Mouse (Mus musculus): ENCODE measurements around the gene Ehd1.
"Not testable (repeated sequence)": the region's sequence is repeated elsewhere in the genome, so short reads cannot be mapped to it uniquely, and the experiment has no call there.

Ehd1 gene

GRCm38 (mm10) chr19:6302114-6302513 lies 25.6 kb downstream of the Ehd1 start:
- no peak for DNase-seq (ENCODE audit: low spot score)

DNA sequence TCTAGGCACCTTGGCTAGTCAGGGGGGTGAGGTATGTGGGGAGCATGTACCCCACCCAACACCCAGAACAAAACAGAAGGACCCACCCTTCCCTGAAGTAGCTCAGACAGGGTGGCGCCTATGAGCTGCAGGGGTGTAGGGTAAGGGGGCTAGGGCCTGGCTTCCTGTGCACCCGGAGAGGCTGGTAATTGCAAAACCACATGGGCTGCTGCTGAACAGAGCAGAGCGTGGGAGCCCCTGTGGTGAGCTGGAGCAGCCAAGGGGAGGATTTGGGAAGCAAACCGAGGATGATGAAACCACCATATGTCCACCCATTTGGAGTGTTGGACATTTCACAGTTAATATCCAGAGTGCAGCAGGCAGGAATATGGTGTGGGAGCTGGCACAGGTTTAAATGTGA lies 26.0 kb downstream of the Ehd1 start:
- no peak for DNase-seq (ENCODE audit: low spot score)

DNA sequence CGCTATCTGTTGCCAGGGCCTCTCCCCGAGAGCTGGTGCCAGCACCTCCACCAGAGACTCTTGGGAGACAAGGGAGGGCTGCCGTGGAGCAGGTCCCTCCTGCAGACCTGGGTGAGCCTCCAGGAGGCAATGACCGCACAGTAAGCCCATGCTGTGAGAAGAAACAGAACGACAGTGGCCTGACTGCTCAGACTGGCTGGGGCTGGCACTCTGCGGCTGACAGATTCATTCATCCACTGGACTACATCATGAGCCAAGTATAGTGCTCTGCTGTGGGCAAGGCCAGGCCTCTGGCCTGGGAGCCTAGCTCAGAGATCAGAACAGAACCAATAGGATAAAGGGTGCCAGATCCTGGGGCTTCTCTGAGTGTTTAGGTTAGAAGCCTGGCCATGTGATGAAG lies 27.3 kb downstream of the Ehd1 start:
- no peak for DNase-seq (ENCODE audit: low spot score)

- DNase-seq (ENCODE audit: low spot score), result peak; percentile 65
Observed at GRCm38 (mm10) chr19:6304787-6305516, 28.4 kb downstream of the Ehd1 start.

DNA sequence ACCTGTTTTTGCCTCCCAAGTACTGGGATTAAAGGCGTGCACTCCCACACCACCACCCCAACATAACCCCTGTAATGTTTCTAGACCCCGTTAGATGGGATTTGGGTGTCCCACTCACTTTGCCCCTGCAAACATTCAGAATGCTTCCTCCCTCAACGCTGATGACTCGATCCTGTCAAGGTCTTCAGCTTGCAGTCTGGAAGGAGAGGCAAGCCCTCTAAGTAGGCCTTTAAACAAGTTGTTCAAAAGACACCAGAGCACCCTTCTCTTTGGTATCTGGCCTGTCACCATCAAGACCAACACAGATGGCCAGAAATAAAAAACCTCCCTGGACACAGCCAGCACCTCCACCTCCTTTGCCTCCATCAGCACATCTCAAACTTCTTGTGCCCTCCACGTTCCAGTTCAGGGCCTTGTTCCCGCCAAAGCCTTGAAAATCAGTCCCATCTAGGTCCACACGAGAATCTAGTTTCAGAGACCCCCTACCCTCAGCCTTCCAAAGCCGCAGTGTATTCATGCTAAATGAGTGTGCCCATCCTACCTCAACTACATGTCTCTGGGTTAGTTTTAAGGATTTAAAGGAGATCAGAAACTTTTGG lies 29.1 kb downstream of the Ehd1 start:
- DNase-seq (ENCODE audit: low spot score), result no peak

DNA sequence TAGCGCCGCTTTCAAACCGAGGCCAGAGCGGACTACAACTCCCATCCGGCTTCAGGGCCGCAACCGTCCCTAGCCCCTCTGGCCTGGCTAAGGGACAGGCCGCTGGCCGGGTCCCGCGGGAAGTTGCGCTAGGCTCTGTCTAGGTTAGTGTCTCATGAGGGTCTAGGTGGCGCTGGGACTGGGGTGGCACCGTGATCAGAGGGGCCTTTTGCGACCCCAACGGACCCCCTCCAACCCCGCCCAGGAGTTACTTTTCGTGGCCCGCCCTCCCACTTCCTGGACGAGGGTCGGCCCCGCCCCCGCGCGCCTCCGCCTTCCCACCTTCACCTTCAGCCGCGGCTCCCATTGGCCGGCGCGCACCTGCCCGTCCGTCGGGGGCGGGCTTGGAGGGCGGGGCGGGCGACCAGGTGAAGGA lies 29.6 kb downstream of the Ehd1 start, which contains the start of gene Cdc42bpg:
Gene Cdc42bpg, plus strand, starts transcription at position 320 of the 415 bp plus-strand sequence.
- DNase-seq (ENCODE audit: low spot score), result no peak

- DNase-seq (ENCODE audit: low spot score), result no peak
Observed at GRCm38 (mm10) chr19:6306586-6306985, 30.1 kb downstream of the Ehd1 start.

GRCm38 (mm10) chr19:6307733-6308531 lies 31.4 kb downstream of the Ehd1 start:
- DNase-seq (ENCODE audit: low spot score), result no peak

DNA sequence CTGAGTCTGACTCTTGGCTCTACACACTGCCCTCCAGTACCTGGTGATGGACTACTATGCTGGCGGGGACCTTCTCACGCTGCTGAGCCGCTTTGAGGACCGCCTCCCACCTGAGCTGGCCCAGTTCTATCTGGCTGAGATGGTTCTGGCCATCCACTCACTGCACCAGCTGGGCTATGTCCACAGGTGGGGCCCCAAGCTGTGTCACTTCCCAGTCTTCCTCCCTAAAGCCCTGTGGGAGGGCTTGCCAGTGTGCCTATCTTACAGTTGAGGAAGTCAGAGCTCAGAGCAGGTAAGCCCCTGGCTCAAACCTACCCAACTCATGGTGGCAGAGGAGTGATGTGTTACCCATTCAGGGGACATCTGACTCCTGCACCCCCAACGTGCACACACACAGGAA lies 33.7 kb downstream of the Ehd1 start:
- no peak for DNase-seq (ENCODE audit: low spot score)

DNA sequence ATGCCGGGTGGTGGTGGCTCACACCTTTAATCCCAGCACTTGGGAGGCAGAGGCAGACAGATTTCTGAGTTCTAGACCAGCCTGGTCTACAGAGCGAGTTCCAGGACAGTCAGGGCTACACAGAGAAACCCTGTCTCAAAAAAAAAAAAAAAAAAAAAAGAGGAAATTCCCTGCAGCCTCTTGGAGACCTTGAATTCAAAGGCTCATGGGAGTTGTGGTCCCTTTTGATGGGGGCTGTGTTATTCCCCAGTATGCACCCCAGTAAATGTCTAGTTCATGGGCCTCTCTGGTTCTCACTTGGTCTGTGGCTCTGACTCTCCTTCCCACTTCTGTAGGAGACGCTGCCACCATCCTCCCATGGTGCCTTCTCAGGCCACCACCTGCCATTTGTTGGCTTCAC lies 35.3 kb downstream of the Ehd1 start:
- DNase-seq (ENCODE audit: low spot score), result not testable (repeated sequence)

DNA sequence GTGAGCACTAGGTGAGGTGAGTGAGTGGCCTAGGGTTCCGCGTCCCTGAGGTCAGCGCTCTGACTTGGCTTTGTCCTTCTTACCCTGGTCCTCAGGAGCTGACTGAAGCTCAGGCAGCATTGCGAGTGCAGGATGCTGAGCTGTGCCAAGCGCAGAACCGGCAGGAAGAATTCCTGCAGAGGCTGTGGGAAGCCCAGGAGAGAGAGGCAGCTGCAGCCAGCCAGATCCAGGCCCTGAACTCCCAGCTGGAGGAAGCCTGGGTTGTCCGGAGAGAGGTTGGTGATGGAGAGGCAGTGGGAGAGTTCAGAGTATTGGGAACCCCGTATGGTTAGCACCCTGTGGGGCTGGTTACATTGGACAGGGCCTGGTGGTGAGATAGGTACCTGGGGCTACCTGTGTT lies 37.3 kb downstream of the Ehd1 start:
- no peak for DNase-seq (ENCODE audit: low spot score)

GRCm38 (mm10) chr19:6314513-6314912 lies 38.0 kb downstream of the Ehd1 start:
- no peak for DNase-seq (ENCODE audit: low spot score)

DNA sequence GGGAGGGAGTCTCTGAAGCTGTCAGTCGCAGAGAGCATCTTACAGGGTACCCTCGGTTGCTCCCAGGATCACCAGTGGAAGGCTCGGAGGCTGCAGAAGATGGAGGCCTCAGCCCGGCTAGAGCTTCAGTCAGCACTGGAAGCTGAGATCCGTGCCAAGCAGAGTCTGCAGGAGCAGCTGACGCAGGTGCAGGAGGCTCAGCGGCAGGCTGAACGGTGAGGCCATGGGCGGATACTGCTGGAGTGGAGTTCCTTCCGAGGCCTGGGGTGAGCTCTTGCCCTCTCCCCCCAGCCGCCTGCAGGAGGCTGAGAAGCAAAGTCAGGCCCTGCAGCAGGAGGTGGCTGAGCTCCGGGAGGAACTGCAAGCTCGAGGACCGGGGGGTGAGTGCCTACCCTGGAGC lies 39.0 kb downstream of the Ehd1 start:
- no peak for DNase-seq (ENCODE audit: low spot score)

- DNase-seq (ENCODE audit: low spot score), result no peak
Observed at GRCm38 (mm10) chr19:6318145-6318544, 41.6 kb downstream of the Ehd1 start.

DNA sequence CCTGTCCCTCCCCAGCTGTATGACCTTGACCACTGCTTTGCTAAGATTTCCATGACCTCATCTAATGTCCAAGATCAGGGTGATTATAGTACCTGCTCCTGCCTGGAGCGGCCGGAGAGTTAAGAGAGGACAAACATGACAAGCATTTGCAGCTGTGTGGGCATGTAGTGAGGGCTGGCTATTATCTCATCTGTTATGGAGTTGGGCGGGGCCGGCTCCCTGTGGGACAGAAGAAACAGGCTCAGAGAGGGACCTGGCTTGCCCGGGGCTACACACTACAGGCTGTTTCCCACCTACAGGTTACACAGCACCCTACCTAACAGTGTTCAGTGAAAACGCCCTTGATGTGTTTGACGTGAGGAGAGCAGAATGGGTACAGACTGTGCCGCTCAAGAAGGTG lies 44.8 kb downstream of the Ehd1 start:
- DNase-seq (ENCODE audit: low spot score), result no peak

DNA sequence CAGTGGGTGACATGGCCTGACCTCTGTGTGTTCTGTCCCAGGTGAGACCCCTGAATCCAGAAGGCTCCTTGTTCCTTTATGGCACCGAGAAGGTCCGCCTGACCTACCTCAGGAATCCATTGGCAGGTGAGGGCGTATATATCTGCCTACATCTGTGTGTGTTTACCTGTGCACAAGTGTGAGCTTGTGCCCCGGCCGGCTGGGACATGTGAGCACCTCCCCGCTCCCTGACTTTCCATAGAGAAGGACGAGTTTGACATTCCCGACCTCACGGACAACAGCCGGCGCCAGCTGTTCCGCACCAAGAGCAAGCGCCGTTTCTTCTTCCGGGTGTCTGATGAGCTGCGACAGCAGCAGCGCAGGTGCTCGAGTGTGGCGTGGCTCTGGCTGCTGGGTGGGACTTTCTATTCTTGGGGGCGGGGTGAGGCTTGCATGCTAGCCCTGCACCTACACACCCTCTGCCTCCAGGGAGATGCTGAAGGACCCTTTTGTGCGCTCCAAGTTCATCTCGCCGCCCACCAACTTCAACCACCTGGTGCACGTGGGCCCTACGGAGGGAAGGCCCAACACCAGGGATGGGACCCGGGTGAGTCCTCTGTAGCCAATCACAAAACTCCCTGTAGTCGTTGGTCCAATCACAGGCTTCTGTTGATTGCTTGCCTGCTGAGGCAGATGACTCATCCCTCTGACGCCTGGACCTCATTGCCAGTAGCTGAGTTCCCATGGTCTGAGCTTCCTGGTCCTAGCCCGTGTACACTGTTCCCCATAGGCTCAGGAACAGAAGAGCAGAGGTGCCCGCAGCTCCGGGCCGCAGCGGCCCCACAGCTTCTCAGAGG lies 45.5 kb downstream of the Ehd1 start:
- DNase-seq (ENCODE audit: low spot score), result no peak

- DNase-seq (ENCODE audit: low spot score), result no peak
Observed at GRCm38 (mm10) chr19:6324751-6325150, 48.2 kb downstream of the Ehd1 start.

DNA sequence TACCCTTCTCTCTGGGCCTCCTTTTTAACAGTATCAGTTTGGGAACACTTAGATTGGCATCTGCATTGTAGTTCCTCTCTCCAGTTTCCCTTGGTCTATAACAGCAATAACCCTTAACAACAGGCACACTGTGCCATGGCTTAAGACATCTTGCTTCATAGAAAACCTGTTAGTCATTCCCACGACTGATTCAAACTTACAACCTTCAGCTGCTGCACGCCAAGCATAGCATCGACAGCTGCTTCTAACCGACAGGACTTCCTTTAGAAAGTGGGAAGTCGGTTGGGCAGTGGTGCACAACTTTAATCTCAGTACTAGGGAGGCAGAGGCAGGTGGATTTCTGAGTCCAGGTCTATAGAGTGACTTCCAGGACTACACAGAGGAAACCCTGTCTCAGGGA lies 54.7 kb downstream of the Ehd1 start:
- no peak for DNase-seq (ENCODE audit: low spot score)

- DNase-seq (ENCODE audit: low spot score), result no peak
Observed at GRCm38 (mm10) chr19:6331719-6332516, 55.4 kb downstream of the Ehd1 start.

DNA sequence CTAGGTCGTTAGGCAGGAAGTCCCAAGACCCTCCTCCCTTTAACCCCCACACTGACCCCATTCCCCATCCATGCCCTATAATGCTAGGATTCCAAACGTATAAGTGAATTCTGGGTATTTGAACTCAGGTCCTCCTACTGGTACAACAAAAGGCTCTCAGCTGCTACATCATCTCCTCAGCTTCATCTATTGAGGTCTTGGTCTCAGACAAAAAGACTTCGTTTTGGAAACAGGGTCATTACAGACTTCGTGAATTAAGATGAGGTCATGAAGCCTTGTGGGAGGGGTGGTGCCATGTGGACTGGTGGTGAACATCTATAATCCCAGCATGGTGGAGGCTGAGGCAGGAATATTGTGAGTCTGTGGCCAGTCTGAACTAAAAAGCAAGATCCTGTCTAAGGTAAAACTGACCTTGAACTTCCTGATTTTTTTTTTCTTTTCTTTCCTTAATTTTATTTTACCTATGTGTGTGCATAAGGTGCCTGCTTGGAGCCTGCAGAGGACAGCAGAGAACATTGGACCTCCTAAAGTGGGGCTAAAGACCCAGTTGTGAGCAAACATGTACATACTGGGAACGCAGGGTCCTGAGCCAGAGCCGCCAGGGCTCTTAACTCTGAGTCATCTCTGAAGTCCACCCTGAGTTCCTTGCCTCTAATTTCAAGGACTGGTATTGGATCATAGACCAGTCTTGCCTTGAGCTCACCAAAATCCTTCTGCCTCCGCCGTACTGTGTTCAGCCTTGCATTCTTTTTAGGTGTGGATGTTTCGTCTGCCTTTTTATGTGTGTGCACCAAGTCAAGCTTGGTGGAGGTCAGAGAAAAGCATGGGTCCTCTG lies 57.5 kb downstream of the Ehd1 start:
- DNase-seq (ENCODE audit: low spot score), result no peak
